Mouse (Mus musculus) heart, postnatal 25 days (tissue): ENCODE measurements around the gene Dtymk. TPM values are rescaled to one million over a fixed set of nuclear protein-coding genes. Genes with fewer than 3 reads are reported as not detected.

Experiments
- DNase-seq: peaks from one replicate; pipeline ENCODE4 v3.0.0; 2022; ENCODE audit warnings: low spot score
- intact Hi-C: fragments of 180-260 bp; cut with DNase I; formaldehyde crosslinking; loops from one replicate; pipeline ENCODE4 v1.15.1; 2025
- total RNA-seq, 2 experiments: library from RNA; stranded (reverse); gene quantifications; 2 replicates each; pipeline ENCODE4 v1.2.3; 2021

The Dtymk gene
- total RNA-seq, 2 experiments from 2014 or later = 23.9 to 24.8 TPM

- intact Hi-C loops = loop anchor here (5.0 to 10.0 kb wide), 4 partner anchors 48 to 410 kb away; partner anchors contain the start of genes Dtymk, Farp2, Ing5 and Pask
- DNase-seq = peak; percentile 85
Observed at GRCm38 (mm10) chr1:93754573-93755290, 47.0 kb downstream of the Dtymk start, which contains the start of gene Thap4. Thap4 (minus strand) TSS chr1:93754864.

- intact Hi-C loops = loop anchor here (10.0 kb wide), 3 partner anchors 119 to 409 kb away; partner anchors contain the start of genes Farp2, Pask and Ppp1r7
- DNase-seq = no peak
Observed at GRCm38 (mm10) chr1:93753911-93754572, 47.7 kb downstream of the Dtymk start.

- DNase-seq = no peak
- intact Hi-C loops = loop anchor here (10.0 kb wide), 3 partner anchors 116 to 406 kb away; partner anchors contain the start of genes Farp2, Pask and Ppp1r7
Observed at GRCm38 (mm10) chr1:93751290-93751689, 50.4 kb downstream of the Dtymk start, which contains the start of gene Atg4b. Atg4b (plus strand) TSS chr1:93751500.

DNA sequence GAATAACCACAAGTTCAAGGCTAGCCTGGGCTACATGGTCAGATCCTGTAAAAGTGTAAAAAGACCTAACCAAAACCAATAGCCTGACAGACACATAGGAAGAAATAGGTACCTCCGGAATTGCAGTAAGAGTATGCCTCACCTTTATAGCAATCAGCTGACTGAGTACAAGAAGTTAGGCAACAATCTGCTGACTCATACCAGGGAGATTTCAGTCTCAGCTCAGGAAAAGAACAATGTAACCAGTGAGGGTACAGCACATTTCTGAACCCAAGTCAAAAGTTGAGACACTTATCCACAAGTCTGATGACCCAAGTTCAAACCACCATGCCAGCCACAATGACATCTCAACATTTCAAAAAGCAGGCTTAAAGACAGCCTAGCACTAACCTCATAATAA lies 53.2 kb downstream of the Dtymk start:
- no peak for DNase-seq
- intact Hi-C loops = no loop called here

- intact Hi-C loops = no loop called here
- DNase-seq = no peak
Observed at GRCm38 (mm10) chr1:93746179-93746578, 55.6 kb downstream of the Dtymk start.

DNA sequence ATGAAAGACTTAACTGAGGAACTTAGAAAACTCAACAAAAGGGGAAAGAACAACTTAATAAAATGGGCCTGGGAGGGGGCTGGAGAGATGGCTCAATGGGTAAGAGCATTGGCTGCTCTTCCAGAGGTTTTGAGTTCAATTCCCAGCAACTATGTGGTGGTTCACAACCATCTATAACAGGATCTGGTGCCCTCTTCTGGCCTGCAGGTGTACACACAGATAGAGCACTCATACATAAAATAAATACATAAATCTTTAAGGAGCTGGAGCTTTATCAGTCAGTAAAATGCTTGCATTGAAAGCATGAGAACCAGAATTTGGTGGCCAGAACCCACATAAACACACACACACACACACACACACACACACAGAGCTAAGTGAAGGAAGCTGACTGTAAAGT lies 58.8 kb downstream of the Dtymk start:
- intact Hi-C loops = no loop called here
- DNase-seq = no peak

Other genes with a start within 250 kb of the Dtymk start
- 10 to 100 TPM; 91.2 to 95.6 TPM for gene Stk25, start 143.3 kb downstream of the Dtymk start, total RNA-seq
- 1 to 10 TPM; 4.7 TPM for gene Bok, start 116.3 kb downstream of the Dtymk start, total RNA-seq
- gene Atg4b, start 50.4 kb downstream of the Dtymk start, total RNA-seq = 10 to 100 TPM; 36.9 to 37.9 TPM
- 10 to 100 TPM; 78.5 to 84.7 TPM for gene Thap4, start 47.1 kb downstream of the Dtymk start, total RNA-seq
- gene Ing5, start 2.0 kb upstream of the Dtymk start, total RNA-seq = 10 to 100 TPM; 10.7 to 12.6 TPM
- gene D2hgdh, start 23.0 kb upstream of the Dtymk start, total RNA-seq = 10 to 100 TPM; 29.7 to 34.8 TPM
- gene Gal3st2, start 59.4 kb upstream of the Dtymk start, total RNA-seq = under 1 TPM; 0.70 to 0.84 TPM
- gene Gal3st2b, start 116.4 kb upstream of the Dtymk start, total RNA-seq = under 1 TPM; 0.39 to 0.59 TPM
- 1 to 10 TPM; 1.0 to 1.1 TPM for gene Gal3st2c, start 188.6 kb upstream of the Dtymk start, total RNA-seq
- not detected for gene Neu4, start 218.5 kb upstream of the Dtymk start, total RNA-seq